Mouse (Mus musculus) erythroblast, adult 5-6 weeks (primary cell): ENCODE results near the gene Ubtf. TPM values are rescaled to one million over a fixed set of nuclear protein-coding genes. Genes with fewer than 3 reads are reported as not detected.
"Not testable (repeated sequence)": the region's sequence is repeated elsewhere in the genome, so short reads cannot be mapped to it uniquely, and the experiment has no call there.

Experiments used
- ATAC-seq: replicated peaks from 2 replicates; pipeline ENCODE4 v1.8.0; 2016; ENCODE audit warnings: moderate number of reproducible peaks, mild to moderate bottlenecking, moderate TSS enrichment, inconsistent platforms; ENCODE audit not compliant: poor library complexity, low FRiP score, severe bottlenecking
- total RNA-seq, 2 experiments: library from RNA; stranded (forward) in 1 of 2; stranded (reverse) in 1 of 2; fragments of 150-400 nt in 1 of 2; fragments of 200-764, 138-1000 nt in 1 of 2; gene quantifications; 2 replicates each; pipeline versions ENCODE4 v1.2.3 to v1.2.4; 2015 to 2017; ENCODE audit warnings: low replicate concordance in 2 of 2

The Ubtf gene
- total RNA-seq, 2 experiments from 2014 or later, result 19.0 to 119 TPM

- peak; percentile 31; the same call in 1 of the 2 replicates for ATAC-seq
These were observed 21.7 kb downstream of the Ubtf start for GRCm38 (mm10) chr11:102297577-102298556.

- ATAC-seq, result peak; percentile 90
These were observed 22.8 kb downstream of the Ubtf start, which contains the start of gene Atxn7l3 for GRCm38 (mm10) chr11:102296491-102297472. TSS of gene Atxn7l3 (minus strand) at chr11:102296631.

- ATAC-seq, result peak; percentile 3; the same call in 1 of the 2 replicates
These were observed 23.7 kb downstream of the Ubtf start for GRCm38 (mm10) chr11:102295598-102296471.

GRCm38 (mm10) chr11:102294887-102295597 is 24.5 kb downstream of the Ubtf start:
- ATAC-seq, result no peak

DNA sequence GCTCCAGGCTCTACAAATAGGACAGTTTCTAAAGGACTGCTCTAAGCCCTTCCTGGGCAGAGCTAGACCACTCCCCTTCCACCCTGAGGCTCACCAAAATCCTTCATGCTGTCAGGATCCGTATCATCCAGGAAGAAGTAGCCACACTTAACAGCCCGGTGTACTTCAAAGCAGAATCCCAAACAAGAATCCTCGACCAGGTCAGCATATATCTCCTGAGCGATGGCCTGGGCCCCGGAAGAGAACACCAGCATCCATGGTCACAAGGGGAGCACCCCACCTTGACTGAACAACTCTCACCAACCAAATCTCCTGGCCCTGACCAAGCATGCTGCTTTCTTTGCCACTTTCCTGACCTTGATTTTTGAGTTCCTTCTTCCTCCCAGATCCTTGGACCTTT is 25.1 kb downstream of the Ubtf start:
- ATAC-seq, result no peak

DNA sequence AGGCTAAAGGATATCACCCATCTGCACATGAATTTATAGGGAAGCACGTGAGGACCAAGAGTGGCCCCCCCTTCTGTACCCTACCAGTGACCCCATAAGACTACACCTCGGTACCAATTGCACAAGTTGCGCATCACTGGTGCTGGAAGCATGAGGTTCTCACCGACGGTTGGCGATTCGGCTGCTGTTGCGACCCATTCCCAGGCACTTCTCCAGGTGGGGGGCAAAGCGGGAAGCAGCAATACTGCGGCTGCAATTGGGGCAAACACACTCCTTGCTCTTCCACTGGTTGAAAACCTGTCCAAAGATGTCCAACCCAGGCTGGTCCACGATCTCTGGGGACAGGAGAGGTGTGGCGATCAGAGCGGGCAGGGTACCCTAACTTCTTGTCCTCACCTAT is 25.6 kb downstream of the Ubtf start:
- ATAC-seq, result no peak

DNA sequence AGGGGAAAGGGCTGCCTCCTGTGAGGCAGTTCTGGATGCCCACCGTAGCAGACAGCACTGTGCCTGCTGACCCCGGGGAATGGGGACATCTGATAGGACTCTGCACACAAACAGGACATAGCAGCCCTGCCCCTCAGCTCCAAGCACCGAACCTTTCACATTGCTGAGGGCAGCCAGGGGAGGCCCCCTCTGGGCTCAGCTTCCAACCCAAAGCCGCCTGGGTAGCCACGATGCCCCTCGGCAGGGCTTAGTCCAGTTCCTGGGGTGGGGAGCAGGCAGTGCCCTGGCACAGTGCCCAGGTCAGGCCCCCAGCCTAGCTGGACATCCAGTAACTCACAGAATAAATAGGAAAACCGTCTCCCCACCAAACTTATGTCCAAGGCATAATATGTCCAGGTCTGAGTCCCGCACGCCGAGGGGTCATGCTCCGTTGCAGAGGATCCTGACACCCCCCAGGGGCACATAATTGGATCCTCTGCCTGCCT is 28.4 kb downstream of the Ubtf start:
- ATAC-seq, result no peak

GRCm38 (mm10) chr11:102290141-102290540 is 29.4 kb downstream of the Ubtf start:
- no peak for ATAC-seq

GRCm38 (mm10) chr11:102289511-102290100 is 29.9 kb downstream of the Ubtf start:
- no peak for ATAC-seq

DNA sequence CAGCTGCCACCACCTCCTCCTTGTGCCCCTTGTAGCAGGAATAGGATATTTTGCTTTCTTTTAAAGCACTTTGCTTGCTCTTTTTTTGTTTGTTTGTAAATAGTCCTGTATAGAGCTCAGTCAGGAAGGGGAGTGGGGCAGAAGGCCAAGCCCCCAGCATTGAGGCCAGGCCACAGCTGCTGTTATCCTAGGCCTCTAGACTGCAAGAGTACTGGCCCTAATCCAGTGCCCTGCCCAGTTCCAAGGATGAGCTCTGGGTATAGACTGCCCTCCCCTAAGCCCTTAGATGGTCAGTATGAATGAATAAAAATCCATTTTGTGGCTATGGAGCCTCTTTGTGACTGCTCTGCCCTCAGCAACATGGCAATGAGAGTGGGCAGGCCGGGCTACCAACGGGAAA is 30.6 kb downstream of the Ubtf start:
- ATAC-seq, result no peak

- 0 out of 2 replicates have a peak, but pooled peaks have one; percentile 28 for ATAC-seq
These were observed 31.3 kb downstream of the Ubtf start for GRCm38 (mm10) chr11:102288027-102288804.

DNA sequence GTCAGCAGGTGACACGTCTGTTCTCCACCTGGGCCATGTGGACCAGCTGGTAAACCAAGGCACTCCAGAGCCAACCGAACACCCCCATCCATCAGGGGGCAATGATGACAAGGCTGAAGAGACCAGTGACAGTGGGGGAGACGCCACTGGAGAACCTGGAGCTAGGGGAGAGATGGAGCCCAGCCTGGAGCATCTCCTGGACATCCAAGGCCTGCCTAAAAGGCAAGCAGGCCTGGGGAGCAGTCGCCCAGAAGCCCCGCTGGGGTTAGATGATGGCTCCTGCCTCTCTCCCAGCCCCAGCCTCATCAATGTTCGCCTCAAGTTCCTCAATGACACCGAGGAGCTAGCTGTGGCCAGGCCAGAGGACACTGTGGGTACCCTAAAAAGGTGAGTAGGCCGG is 32.1 kb downstream of the Ubtf start:
- no peak for ATAC-seq

DNA sequence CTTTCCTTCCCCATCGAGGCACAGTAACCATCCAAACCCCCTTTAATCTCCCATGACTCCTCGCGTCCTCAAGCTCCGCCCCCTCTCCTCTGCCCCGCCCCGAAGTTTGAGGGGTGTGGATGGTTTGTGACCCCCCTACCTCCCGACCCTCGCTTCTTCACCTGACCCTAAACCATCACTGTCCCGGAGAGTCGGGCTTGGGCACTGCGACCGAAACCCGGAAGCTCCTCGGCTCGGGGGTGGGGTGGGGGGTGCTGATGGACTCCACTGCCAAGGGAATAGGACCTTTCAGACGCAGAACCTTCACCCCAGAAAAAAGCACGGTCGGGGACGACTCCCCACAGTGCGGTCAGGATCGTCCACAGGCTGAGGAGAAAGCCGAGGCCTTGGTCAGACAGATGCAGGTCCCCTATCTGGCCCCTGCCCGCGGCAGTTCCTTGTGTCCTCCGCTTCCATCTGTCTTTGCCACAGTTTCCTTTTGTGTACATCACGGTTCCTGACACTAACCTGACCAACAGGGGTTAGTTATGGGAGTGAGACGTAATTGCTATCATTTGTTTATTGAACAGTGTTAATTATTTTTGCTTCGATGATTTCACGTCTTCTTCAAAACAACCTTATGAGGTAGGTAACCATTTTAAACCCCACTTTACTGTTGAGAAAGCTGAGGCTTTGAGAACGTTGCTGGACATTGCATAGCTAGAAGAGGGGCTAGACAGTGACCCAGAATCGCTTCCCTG is 34.3 kb downstream of the Ubtf start:
- peak; percentile 75 for ATAC-seq

DNA sequence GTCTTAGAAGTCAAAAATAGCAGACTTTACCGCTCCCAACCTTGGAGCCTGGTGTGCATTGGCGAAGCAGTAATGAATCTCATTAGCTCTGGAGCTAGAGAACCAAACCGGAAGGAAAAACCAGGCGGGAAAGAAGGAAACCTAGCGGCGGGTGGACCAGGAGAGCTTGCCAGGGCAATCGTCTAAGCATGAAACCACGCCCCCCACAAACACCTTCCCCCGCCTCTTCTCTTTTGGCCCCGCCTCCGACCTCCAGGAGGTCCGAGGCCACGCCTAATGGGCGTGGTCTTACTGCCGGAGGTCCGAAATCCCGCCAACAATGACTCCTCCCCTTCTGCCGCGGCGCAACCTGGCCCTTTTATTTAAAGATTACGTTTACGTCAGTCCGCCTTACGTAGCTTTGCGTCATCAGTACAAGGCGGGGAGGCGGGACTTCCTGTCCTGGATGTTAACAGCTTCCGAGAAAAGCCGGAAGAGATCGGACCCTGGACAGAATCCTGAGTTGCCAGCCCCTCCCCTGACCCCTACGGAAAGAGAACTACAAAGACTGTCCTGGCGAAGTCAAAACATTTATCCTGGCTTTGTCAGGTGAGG is 34.9 kb downstream of the Ubtf start, which contains the start of gene Tmub2:
Gene Tmub2 (plus strand): TSS at position 431 of the 594 bp plus-strand sequence.
- peak; percentile 90 for ATAC-seq

- no peak for ATAC-seq
These were observed 35.6 kb downstream of the Ubtf start for GRCm38 (mm10) chr11:102283922-102284321.

- not testable (repeated sequence) for ATAC-seq
These were observed 39.3 kb downstream of the Ubtf start for GRCm38 (mm10) chr11:102280267-102280666.
